Mouse (Mus musculus): ENCODE data around the gene Iqcj.

- TF ChIP-seq CTCF (IDR thresholded peaks at IDR 0.05; ENCODE audit: extremely low read depth, insufficient read length, insufficient replicate concordance, low read depth, low read length): no peak
- TF ChIP-seq POLR2A (IDR thresholded peaks at IDR 0.05; ENCODE audit: low read depth, low read length): no peak
These were observed 163.1 kb downstream of the Iqcj start for GRCm38 (mm10) chr3:68055071-68055470.
